Mouse (Mus musculus) NIH3T3 (cell line): ENCODE data around the gene Ccdc137.

Experiments used
- DNase-seq: peaks from one replicate; pipeline ENCODE4 v3.0.0-alpha.2; 2012; ENCODE audit warnings: low read depth

Gene Ccdc137

GRCm38 (mm10) chr11:120458847-120459597 lies 1.1 kb downstream of the Ccdc137 start:
- DNase-seq = peak; percentile 66

- no peak for DNase-seq
Measured at GRCm38 (mm10) chr11:120463536-120463935, 5.6 kb downstream of the Ccdc137 start.

- no peak for DNase-seq
Measured at GRCm38 (mm10) chr11:120464365-120464764, 6.5 kb downstream of the Ccdc137 start.

- DNase-seq = peak; percentile 25
Measured at GRCm38 (mm10) chr11:120465521-120465920, 7.6 kb downstream of the Ccdc137 start.

- peak; percentile 98 for DNase-seq
Measured at GRCm38 (mm10) chr11:120467051-120467735, 9.3 kb downstream of the Ccdc137 start, which contains the start of gene Arl16. Arl16 (minus strand) TSS chr11:120467607.

GRCm38 (mm10) chr11:120467736-120468092 lies 9.8 kb downstream of the Ccdc137 start:
- DNase-seq = no peak

- DNase-seq = no peak
Measured at GRCm38 (mm10) chr11:120472052-120472451, 14.1 kb downstream of the Ccdc137 start.

GRCm38 (mm10) chr11:120483448-120483934 lies 25.6 kb downstream of the Ccdc137 start:
- DNase-seq = no peak

GRCm38 (mm10) chr11:120484265-120484981 lies 26.5 kb downstream of the Ccdc137 start, which contains the start of gene Mrpl12:
Mrpl12 (plus strand) TSS chr11:120484613.
- DNase-seq = peak; percentile 97

GRCm38 (mm10) chr11:120485251-120485650 lies 27.3 kb downstream of the Ccdc137 start:
- DNase-seq = no peak

- no peak for DNase-seq
Measured at GRCm38 (mm10) chr11:120488516-120488915, 30.6 kb downstream of the Ccdc137 start.

- peak; percentile 92 for DNase-seq
Measured at GRCm38 (mm10) chr11:120489054-120489761, 31.3 kb downstream of the Ccdc137 start.

GRCm38 (mm10) chr11:120490291-120491046 lies 32.6 kb downstream of the Ccdc137 start:
- DNase-seq = no peak

- peak; percentile 94 for DNase-seq
Measured at GRCm38 (mm10) chr11:120491317-120492023, 33.6 kb downstream of the Ccdc137 start, which contains the start of gene Slc25a10. Slc25a10 (plus strand) TSS chr11:120491840.

- DNase-seq = peak; percentile 58
Measured at GRCm38 (mm10) chr11:120492024-120492877, 34.3 kb downstream of the Ccdc137 start.

- peak; percentile 48 for DNase-seq
Measured at GRCm38 (mm10) chr11:120492878-120493203, 34.9 kb downstream of the Ccdc137 start.

- DNase-seq = no peak
Measured at GRCm38 (mm10) chr11:120493351-120493750, 35.4 kb downstream of the Ccdc137 start.

- DNase-seq = no peak
Measured at GRCm38 (mm10) chr11:120493911-120494310, 36.0 kb downstream of the Ccdc137 start.

- DNase-seq = no peak
Measured at GRCm38 (mm10) chr11:120497436-120497835, 39.5 kb downstream of the Ccdc137 start.
